Mouse (Mus musculus) lung, adult 2 months (tissue): ENCODE data around the gene Gstt2.

ENCODE experiments used
- CTCF ChIP-seq: fragments of 200-500 bp; IDR thresholded peaks from 2 replicates; pipeline ENCODE4 v1.5.1; 2011; ENCODE audit warnings: mild to moderate bottlenecking, low read length, control low read depth; ENCODE audit not compliant: insufficient read depth
- POLR2A ChIP-seq: fragments of 200-500 bp; IDR thresholded peaks from 2 replicates; pipeline ENCODE4 v1.6.1; 2011; ENCODE audit warnings: low read depth, mild to moderate bottlenecking, control low read depth, low read length, borderline replicate concordance; ENCODE audit errors: extremely low read depth

GRCm38 (mm10) chr10:75835761-75836531, 1.3 kb downstream of the Gstt2 start:
- TF ChIP-seq POLR2A (no peak), CTCF (no peak)
